Mouse (Mus musculus) hindbrain, embryonic 16.5 days (tissue): ENCODE results near the gene Zfp52. TPM values are rescaled to one million over a fixed set of nuclear protein-coding genes. Genes with fewer than 3 reads are reported as not detected.

Source experiments
- ATAC-seq: fragments of 200-750 bp; cut with Nextera tagmentation; 2 replicates; pipeline ENCODE4 v1.8.0; 2017; ENCODE audit warnings: moderate TSS enrichment, moderate library complexity
- H3K27ac ChIP-seq: fragments of 300-500 bp; sonication (generic); 2 replicates; pipeline ENCODE4 v1.5.1; 2014; ENCODE audit warnings: low read depth, mild to moderate bottlenecking, control low read depth, low read length, moderate library complexity
- H3K27me3 ChIP-seq: fragments of 300-500 bp; sonication (generic); replicated peaks from 2 replicates; pipeline ENCODE4 v1.6.1; 2014; ENCODE audit warnings: low read length; ENCODE audit not compliant: control insufficient read depth, insufficient read depth
- H3K36me3 ChIP-seq: fragments of 300-500 bp; sonication (generic); 2 replicates; pipeline ENCODE4 v1.6.1; 2014; ENCODE audit warnings: mild to moderate bottlenecking, low read length, moderate library complexity, mixed read lengths; ENCODE audit not compliant: control insufficient read depth, insufficient read depth
- H3K4me1 ChIP-seq: fragments of 300-500 bp; sonication (generic); 2 replicates; pipeline ENCODE4 v1.6.1; 2014; ENCODE audit warnings: low read depth, low read length; ENCODE audit not compliant: control insufficient read depth, insufficient read depth
- H3K4me2 ChIP-seq: fragments of 300-500 bp; sonication (generic); 2 replicates; pipeline ENCODE4 v1.6.1; 2014; ENCODE audit warnings: mild to moderate bottlenecking, low read length, control low read depth, moderate library complexity
- H3K4me3 ChIP-seq: fragments of 300-500 bp; sonication (generic); 2 replicates; pipeline ENCODE4 v1.5.1; 2014; ENCODE audit warnings: mild to moderate bottlenecking, low read length, control low read depth, moderate library complexity
- H3K9ac ChIP-seq: fragments of 300-500 bp; sonication (generic); 2 replicates; pipeline ENCODE4 v1.6.1; 2014; ENCODE audit warnings: low read depth, mild to moderate bottlenecking, control low read depth, low read length, moderate library complexity
- H3K9me3 ChIP-seq: fragments of 300-500 bp; sonication (generic); 2 replicates; pipeline ENCODE4 v1.6.1; 2014; ENCODE audit warnings: mild to moderate bottlenecking, low read length, moderate library complexity; ENCODE audit not compliant: control insufficient read depth
- WGBS: fragments of 180-500 bp; shearing (Covaris S2); extraction: QIAGEN DNeasy Blood & Tissue Kit; methylation state at CpG from one replicate; pipeline ENCODE4 v1.1.7; 2014; 5-methylcytosine and 5-hydroxymethylcytosine counted together
- polyA plus RNA-seq: library from polyadenylated mRNA; unstranded; fragments of >200 nt; fragmentation: Nextera tagmentation; extraction: Ambion mirVana; gene quantifications from 2 replicates; pipeline ENCODE4 v1.2.1, GENCODE M21; 2015

Gene Zfp52
- polyA plus RNA-seq, 1 experiment from 2014 or later = 3.5 TPM

- ATAC-seq = peak; percentile 94
- Histone ChIP-seq H3K9ac (peak overlapping the region; percentile 72), H3K27ac (peak overlapping the region; percentile 85), H3K4me1 (peaks cover 11% of the 10 kb centered on the region), H3K27me3 (no peaks in the 10 kb centered on the region), H3K4me2 (peak overlapping the region; percentile 93), H3K9me3 (no peaks in the 10 kb centered on the region), H3K4me3 (peak overlapping the region; percentile 68), H3K36me3 (no peaks in the 10 kb centered on the region)
- under 1% methylated on average over 37 of the region's 37 CpGs for WGBS
These were observed 18.9 kb upstream of the Zfp52 start for GRCm38 (mm10) chr17:21516201-21517129.

DNA sequence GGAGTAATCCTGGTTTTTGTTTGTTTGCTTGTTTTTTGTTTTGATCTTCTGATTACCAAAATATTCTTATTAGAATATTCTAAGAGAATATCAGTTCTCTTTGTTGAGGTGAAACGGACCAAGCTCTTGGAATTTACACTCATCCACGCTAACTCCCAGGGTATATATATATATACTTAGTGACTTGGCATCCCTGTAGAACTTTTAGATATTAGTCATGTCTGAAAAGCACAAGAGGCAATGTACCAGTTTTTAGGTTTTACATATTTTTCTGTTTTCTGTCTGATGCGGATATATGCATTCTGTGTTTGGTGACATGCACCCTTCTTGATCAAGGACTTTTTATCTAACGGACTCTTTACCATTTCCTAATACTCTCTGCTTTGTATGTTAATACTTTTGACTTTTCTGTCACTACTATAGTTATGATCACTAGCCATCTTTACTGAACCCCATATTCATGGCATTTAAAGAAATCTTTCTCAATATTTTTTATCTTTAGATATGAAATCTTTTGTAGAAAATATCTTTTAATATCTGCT lies 18.1 kb upstream of the Zfp52 start:
- WGBS = 39% methylated on average over 4 of the region's 4 CpGs
- no peak for ATAC-seq
- H3K9ac ChIP-seq = peak overlapping the region; percentile 72
- peak overlapping the region; percentile 68 for H3K4me3 ChIP-seq
- H3K4me1 ChIP-seq = peaks cover 11% of the 10 kb centered on the region
- peak overlapping the region; percentile 85 for H3K27ac ChIP-seq
- peak overlapping the region; percentile 93 for H3K4me2 ChIP-seq
- no peaks in the 10 kb centered on the region for H3K36me3 ChIP-seq
- no peaks in the 10 kb centered on the region for H3K27me3 ChIP-seq
- H3K9me3 ChIP-seq = no peaks in the 10 kb centered on the region

GRCm38 (mm10) chr17:21526270-21526669 lies 9.1 kb upstream of the Zfp52 start:
- Histone ChIP-seq H3K4me3 (no peak overlapping the region), H3K9ac (no peak overlapping the region), H3K4me1 (peaks cover 4% of the 10 kb centered on the region; the same call in 1 of the 2 replicates), H3K36me3 (no peaks in the 10 kb centered on the region), H3K4me2 (no peak overlapping the region), H3K27ac (no peak overlapping the region), H3K9me3 (no peaks in the 10 kb centered on the region), H3K27me3 (no peaks in the 10 kb centered on the region)
- ATAC-seq = no peak

- Histone ChIP-seq H3K4me3 (no peak overlapping the region), H3K27ac (no peak overlapping the region), H3K9me3 (no peaks in the 10 kb centered on the region), H3K9ac (no peak overlapping the region), H3K36me3 (no peaks in the 10 kb centered on the region), H3K27me3 (no peaks in the 10 kb centered on the region), H3K4me1 (peaks cover 16% of the 10 kb centered on the region), H3K4me2 (no peak overlapping the region)
- WGBS = 70% methylated on average over 5 of the region's 5 CpGs
- ATAC-seq = no peak
These were observed 4.6 kb upstream of the Zfp52 start for GRCm38 (mm10) chr17:21530645-21531330.

GRCm38 (mm10) chr17:21531621-21532020 lies 3.7 kb upstream of the Zfp52 start:
- Histone ChIP-seq H3K4me1 (peaks cover 16% of the 10 kb centered on the region), H3K4me2 (peak overlapping the region; percentile 64), H3K27me3 (no peaks in the 10 kb centered on the region), H3K4me3 (peak overlapping the region; percentile 70), H3K9me3 (no peaks in the 10 kb centered on the region), H3K27ac (peak overlapping the region; percentile 74), H3K36me3 (no peaks in the 10 kb centered on the region), H3K9ac (peak overlapping the region; percentile 47)
- 72% methylated on average over 5 of the region's 5 CpGs for WGBS
- peak; percentile 27 for ATAC-seq

- Histone ChIP-seq H3K27ac (peak overlapping the region; percentile 90), H3K4me3 (peak overlapping the region; percentile 70), H3K9me3 (no peaks in the 10 kb centered on the region), H3K27me3 (no peaks in the 10 kb centered on the region), H3K9ac (peak overlapping the region; percentile 87), H3K4me2 (peak overlapping the region; percentile 64), H3K36me3 (no peaks in the 10 kb centered on the region), H3K4me1 (peaks cover 16% of the 10 kb centered on the region)
- peak; percentile 91 for ATAC-seq
- WGBS = under 1% methylated on average over 54 of the region's 54 CpGs
These were observed 3.0 kb upstream of the Zfp52 start for GRCm38 (mm10) chr17:21532101-21532951.

- no peaks in the 10 kb centered on the region for H3K27me3 ChIP-seq
- H3K27ac ChIP-seq = no peak overlapping the region
- H3K9ac ChIP-seq = no peak overlapping the region
- no peaks in the 10 kb centered on the region for H3K9me3 ChIP-seq
- no peak for ATAC-seq
- peaks cover 16% of the 10 kb centered on the region for H3K4me1 ChIP-seq
- H3K36me3 ChIP-seq = no peaks in the 10 kb centered on the region
- 96% methylated on average over 1 of the region's 1 CpGs for WGBS
- no peak overlapping the region for H3K4me2 ChIP-seq
- no peak overlapping the region for H3K4me3 ChIP-seq
These were observed 1.4 kb upstream of the Zfp52 start for GRCm38 (mm10) chr17:21533961-21534360.

DNA sequence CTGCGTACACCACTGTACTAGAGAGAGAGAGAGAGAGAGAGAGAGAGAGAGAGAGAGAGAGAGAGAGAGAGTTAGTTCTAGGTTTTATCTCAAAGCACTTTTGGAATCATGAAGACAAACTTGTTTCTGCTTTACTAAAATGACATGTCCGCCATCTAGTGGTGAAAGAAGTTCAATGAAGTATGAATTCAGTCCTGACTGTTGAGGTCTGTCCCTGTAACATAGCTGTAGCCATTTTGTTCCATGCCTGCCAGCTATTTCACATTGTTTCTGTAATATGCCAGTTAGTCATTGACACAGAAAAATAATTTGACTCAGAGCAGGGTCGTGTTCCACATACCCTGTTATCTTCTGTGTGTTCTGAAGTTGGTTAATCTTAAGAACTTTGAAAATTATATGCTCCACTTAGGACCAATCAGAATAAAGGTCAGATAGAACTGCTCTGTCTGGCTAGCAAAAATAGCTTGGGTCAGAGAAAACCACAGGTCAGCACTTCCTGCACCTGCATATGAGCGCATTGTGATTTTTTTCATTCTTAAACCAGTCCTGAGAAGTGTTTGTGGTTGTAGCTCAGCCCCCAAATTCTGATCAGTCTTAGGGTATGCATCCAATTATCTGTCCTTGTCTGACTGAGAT lies 761 bp upstream of the Zfp52 start:
- H3K4me2 ChIP-seq = peak overlapping the region; percentile 86
- no peak overlapping the region for H3K9ac ChIP-seq
- no peak overlapping the region for H3K4me3 ChIP-seq
- peak; percentile 28 for ATAC-seq
- no peaks in the 10 kb centered on the region for H3K36me3 ChIP-seq
- 18% methylated on average over 4 of the region's 4 CpGs for WGBS
- H3K27me3 ChIP-seq = no peaks in the 10 kb centered on the region
- peak overlapping the region; percentile 36; the same call in 1 of the 2 replicates for H3K27ac ChIP-seq
- no peaks in the 10 kb centered on the region for H3K9me3 ChIP-seq
- peaks cover 16% of the 10 kb centered on the region for H3K4me1 ChIP-seq
